Mouse (Mus musculus) T-helper 17 cell (primary cell): ENCODE results near the gene Cdk11b.
"Not testable (repeated sequence)": the region's sequence is repeated elsewhere in the genome, so short reads cannot be mapped to it uniquely, and the experiment has no call there.

ENCODE experiments used
- in situ Hi-C, 2 experiments: fragments of 300-600 bp; cut with MboI, MseI; formaldehyde crosslinking; loops; 1 replicate in 1 of 2; 2 replicates in 1 of 2; pipeline ENCODE4 v1.15.1; 2025; ENCODE audit warnings: high pct_unique_total_duplicates in 2 of 2

Gene Cdk11b

DNA sequence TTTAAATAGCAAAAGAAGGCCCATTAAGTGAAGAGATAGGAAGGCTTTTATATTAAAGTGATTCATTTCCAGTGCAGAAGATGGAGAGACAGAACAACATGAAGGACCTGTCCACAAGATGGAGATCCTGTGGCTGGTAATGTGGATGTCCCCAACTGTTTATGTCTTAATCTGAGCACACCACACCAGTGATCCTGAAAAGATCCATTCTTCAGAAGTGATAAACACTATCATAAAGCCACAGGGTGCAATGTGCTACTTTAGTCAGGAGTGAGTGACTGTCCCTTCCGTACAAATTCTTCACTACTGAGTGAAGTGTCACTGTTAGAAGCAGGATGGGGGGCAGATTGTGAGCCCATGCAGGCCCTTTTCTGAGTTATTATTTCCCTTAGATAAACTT, 21.9 kb upstream of the Cdk11b start:
- in situ Hi-C loops: no loop called here

DNA sequence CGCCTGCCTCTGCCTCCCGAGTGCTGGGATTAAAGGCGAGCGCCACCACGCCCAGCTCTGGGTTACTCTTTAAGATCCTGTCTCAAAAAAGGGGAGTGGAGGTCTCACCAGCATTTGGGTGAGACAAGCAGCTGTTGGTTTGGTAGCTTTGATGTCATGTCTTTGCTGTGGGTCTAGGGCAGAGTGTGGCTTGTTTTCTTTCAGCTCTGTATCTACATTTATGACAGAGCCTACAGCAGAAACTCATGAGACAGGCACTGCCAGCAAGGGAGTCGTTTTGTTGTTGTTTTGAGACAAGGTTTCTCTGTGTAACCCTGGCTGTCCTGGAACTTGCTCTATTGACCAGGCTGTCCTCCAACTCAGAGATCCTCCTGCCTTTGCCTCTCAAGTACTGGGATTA, 20.9 kb upstream of the Cdk11b start:
- in situ Hi-C loops: no loop called here

DNA sequence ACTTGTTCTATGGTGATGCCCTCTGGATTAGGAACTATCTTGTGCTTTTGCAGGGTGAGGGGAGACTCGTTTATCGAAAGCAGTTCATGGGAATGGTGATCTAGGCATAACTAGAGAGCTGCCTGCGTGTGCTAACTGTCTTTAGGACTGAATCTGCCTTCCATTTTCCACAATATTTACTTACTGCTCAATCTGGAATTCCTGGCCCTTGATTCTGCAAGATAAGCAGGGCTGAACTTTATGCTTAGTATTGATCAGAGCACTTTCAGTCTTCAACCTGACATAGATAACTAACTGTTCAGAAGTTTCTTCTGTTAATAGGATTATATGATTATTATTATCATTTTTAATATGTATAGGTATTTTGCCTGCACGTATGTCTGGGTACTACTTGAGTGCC, 19.5 kb upstream of the Cdk11b start:
- in situ Hi-C loops: no loop called here

DNA sequence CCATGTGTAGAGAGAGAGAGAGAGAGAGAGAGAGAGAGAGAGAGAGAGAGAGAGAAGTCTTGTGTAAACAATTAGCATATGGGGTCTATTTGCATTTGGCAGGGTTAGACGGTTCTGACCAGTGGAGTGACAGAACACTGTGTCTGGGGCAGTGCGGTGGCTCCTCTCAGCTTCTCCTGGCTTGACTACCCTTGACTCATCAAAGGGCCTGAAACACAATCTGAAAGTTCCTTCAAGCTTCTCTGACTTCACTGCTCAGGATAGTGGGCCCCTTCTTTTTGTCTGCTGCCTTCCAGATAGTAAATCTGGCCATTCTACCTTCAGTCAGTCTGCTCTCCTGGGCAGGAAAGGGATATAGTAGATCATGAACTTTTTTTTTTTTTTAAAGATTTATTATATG, 17.8 kb upstream of the Cdk11b start:
- in situ Hi-C loops: no loop called here

DNA sequence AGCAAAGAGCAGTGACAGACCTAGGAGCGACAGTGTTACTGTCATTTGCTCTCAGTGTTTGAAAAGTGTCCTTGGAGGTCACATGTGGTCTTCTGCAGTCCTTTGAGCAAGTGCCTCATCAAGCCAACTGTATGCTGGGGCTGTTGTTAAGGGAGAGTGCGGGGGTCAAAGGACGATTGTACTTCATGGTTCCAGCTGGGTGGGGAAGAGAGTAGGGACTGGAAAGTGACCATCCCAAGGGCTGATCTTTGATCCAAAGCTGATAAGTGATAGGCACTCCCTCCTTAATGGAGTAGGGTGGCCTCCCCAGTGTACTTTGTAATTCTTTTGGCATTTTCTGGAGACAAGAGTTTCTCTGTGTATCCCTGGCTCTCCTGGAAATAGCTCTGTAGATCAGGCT, 12.8 kb upstream of the Cdk11b start:
- in situ Hi-C loops: no loop called here

DNA sequence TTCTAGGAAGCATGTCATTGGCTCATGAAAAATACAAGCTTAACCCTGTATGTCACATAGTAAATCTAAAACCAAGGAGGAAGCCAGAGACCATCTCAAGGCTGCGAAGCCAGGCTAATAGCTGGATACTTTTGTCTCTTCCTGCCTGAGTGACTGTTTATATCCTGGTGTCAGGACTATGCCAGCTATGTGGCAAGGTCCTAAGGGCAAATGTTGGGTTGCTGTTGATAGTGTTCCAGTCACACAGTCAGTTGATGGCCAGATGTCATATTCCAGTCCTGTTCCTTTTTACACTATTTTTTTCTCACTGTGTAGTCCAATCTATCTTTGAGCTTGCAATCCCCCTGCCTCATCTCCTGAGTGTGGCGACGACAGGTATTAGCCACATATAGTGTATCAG, 11.4 kb upstream of the Cdk11b start:
- in situ Hi-C loops: no loop called here

DNA sequence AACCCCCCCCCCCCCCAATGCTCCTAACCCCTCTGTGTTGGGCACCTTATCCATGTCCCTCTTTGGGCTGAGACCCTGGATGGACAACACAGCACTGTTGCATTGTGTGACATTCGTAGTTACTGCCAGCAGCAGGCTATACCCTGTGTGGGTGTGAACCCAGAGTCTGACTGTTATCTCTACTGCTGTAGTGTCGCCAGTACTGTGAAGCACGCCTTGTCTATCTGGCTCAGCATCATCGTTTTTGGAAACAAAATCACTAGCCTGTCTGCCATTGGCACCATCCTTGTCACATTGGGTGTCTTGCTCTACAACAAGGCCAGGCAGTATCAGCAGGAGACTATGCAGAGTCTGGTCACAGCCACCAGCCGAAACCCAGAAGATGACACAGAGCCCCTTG, 6.3 kb upstream of the Cdk11b start:
- in situ Hi-C loops: no loop called here

DNA sequence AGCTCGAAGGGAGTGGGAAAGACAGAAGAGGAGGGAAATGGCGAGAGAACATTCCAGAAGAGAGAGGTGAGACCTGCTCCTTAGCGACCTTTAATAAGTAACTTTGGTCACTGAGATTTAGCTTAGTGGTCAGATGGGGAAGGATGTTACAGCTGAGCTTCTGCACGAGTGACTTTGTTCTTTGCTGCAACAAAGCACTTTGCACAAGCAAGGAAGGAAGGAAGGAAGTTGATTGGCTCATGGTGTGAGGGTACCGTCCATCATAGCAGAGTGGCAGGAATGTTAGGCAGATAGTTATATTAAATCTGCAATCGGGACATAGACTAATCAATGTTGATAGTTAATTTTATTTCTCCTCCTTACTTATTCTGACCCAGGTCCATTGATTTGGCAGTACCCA, 5.6 kb downstream of the Cdk11b start:
- in situ Hi-C loops: no loop called here

DNA sequence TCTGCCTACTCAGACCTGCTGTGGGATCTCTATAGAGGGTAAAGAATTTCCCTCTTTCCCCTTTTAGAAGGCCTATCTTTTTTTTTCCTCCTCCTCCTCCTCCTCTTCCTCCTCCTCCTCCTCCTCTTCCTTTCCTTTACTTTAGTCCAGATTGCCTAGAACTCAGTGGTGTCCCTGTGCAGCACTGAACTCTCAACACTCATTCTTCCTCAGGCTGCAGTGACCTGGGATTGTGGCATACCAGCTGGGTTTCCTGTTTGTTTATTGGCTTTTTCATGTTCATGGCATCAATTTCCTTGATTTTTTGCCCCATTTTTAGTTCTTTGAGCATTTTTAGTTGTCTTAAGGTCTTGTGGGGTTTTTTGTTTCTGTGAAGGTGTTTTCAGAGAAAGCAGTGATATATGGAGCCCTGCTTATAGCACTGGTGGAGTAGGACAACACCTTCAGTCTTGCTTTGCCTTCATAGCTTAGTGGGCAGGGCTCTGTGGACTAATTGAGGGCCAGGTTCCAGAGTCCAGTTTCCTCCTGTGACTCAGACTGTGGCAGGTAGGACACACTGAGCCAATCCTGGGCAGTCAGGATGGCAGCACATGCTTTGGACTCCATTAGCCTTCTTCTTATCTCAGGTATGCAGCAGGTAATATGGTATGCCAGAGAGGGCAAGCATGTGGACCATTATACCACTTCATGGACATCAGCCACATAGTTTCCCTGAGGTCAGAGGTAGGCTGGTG, 11.3 kb downstream of the Cdk11b start:
- in situ Hi-C loops: no loop called here

DNA sequence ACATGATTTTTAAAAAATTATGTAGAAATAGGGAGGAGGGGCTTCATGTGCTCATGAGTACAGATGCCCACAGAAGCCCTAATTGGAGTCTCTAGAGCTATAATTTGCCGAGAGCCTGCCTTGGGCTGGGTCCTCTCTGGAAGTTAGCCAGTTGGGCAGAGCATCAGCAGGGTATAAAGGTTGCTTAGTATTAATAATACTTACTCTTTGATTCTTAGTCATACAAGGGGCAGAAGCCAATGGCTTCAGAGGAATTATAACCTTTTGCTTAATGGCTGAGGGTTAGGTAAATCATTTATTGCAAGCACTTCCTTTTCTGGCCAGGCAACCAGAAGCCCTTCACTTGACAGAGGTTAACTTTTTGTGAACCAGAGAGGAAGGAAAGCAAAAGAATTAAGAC, 18.9 kb downstream of the Cdk11b start:
- in situ Hi-C loops: no loop called here

DNA sequence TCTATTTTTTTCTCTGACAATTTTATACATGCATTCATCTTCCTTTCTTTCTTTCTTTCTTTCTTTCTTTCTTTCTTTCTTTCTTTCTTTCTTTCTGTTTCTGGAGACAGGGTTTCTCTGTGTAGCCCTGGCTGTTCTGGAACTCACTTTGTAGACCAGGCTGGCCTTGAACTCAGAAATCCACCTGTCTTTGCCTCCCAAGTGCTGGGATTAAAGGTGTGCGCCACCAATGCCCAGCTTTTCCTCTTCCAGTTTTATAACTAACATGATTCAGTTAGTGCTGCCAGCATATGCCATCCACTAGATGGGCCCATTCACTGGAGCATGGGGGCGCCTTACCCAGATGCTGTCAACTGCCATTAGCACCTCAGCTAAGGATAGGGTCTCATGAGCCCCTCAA, 20.7 kb downstream of the Cdk11b start, which contains the start of gene Gm10563:
TSS of gene Gm10563 (minus strand) at position 101 of the 400 bp plus-strand sequence.
- in situ Hi-C loops: not testable (repeated sequence)

DNA sequence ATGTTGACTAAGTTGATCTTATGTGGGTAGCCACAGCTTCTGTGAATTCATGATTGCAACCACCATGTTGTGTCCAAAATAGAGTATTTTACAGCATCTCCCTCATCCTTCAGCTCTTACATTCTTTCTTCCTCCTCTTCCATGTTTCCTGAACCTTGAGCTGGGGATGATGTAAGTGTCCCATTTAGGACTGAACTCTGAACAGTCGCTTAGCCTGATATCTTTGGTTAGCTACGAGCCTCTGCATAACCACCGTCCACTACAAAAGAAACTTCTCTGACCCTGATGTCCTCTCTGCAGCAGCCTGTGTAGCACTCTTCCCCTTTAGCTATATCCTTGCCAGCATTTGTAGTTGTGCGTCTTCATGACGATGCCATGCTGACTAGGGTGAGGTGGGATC, 21.1 kb downstream of the Cdk11b start:
- in situ Hi-C loops: no loop called here

DNA sequence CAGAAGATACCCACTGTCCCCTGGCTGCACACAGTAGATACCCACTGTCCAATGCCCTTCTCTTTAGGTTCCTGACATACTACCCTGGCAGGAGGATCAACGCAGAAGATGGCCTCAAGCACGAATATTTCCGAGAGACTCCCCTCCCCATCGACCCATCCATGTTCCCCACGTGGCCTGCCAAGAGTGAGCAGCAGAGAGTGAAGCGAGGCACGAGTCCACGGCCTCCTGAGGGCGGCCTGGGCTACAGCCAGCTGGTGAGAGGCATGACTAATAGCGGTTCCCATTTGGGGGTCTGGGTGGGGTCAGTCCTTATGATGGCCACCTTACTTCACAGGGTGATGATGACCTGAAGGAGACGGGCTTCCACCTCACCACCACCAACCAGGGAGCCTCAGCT, 24.7 kb downstream of the Cdk11b start:
- in situ Hi-C loops: no loop called here

DNA sequence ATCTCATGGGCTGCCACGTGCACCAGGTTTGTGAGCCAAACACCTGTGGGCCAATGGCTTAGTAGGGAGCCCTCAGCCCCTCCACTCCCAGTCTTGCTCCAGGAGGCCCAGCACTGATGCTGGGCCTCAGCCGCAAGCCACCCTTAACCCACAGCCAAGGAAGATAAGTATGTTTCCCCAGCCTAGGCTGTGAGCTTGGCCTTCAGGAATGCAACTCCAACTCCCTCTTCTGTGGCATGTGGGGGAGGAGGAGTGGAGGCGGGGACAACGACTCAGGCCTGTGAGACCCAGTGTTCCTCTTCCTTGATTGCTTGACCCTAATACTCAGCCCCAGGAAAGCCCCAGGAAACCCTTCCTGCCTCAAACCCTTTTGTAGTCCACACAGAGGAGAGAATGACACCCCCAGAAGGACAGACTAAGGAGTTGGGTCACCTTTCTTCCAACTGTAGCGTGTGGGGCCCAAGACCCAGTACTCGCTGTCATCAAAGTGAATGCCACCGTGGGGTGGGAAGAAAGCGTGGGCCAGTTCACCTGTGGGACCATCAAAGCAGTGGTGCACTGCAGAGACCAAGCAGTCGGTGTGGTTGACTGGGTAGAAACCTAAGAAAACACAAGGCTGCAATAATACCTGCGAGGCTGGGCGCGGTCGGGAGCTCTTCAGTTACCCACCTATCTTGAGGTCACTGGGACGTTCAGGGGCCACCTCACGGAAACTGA, 27.1 kb downstream of the Cdk11b start:
- in situ Hi-C loops: no loop called here

DNA sequence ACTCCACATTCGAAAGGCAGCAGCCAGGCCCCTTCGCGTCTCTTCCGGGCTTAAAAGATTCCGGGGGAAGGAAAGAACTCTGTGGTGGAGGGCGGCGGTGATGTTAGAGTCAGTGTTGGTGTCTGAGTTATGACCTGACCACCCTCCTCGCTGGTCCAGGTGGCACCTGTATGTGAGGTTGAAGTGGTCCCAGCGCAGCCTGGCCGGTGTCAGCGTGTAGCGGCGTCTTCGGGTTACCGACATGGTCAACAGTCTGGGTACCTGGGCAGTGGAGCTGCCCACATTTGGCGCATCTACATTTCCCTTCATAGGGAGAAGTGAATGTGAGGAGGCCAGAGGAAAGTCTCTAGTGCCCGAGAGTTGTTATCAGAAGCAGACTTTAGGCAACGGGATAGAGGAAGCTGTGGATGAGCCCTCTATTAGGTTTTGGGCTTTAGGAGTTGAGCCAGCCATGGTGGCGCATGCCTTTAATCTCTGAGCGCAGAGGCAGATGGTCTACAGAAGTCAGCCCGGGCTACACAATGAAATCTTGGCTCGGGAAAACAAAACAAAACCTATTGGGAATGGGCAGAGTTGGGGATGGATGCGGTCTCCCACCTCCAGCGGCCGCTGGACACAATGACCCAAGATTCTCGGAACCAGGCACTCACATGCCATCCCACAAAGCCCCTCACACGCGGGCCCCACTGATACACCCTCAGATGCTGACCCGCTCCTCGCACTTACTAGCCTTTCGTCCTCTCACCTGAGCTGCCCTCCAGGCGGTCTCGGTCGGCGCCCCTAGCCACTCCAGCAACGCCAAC, 27.8 kb downstream of the Cdk11b start:
- in situ Hi-C loops: no loop called here

DNA sequence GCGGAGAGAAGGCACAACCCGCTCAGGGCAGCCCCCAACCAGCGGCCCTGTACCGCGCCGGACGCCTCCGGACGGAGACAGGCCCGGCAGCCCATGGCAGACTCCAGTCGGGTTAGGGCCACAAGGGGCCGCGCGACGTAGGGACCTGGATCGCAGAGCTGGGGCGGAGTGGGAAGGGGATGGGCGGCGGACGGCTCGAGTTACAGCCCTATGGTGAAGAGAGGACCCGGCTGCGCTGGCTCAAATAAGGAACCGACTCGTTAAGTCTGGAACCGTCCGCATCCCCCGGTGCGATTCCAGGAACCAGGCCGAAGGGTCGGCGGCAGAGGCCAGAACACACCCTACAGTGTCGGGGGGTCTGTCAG, 28.4 kb downstream of the Cdk11b start, which contains the start of gene Mmp23:
TSS of gene Mmp23 (minus strand) at position 299 of the 365 bp plus-strand sequence.
- in situ Hi-C loops: no loop called here

DNA sequence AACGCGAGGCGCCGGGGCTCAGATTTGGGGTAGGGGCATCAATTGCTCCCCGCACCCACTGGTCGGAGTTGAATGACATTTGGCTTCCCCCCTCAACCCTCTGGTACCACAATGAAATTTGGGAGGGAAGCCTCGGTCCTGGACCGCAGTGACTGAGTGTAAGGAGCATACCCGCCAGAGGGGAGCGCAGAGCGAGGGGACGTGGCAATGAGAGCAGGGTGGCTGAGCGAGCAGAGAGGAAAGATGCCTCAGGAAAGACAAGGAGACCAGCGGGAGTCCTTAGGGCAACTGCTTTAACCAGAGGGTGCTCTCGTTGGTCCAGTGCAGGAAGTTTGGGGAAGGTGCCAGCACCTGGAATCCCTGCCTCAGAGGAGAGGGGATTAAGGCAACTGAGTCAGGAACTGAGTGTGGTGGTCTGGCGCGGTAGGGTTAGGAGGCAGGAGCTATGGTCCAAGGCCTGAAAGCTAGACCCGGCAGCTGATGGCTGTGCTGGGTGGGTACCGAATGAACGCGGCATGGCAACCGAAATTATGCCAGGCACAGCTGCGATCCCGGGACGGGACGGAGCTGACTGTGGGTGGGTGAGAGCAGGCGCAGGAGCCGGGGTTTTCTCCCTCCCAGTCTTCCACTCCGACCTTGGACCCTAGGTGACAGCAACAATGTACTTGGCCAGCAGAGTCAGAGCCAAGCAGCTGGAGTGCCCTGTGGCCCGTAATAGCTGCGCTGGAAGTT, 29.0 kb downstream of the Cdk11b start:
- in situ Hi-C loops: no loop called here

DNA sequence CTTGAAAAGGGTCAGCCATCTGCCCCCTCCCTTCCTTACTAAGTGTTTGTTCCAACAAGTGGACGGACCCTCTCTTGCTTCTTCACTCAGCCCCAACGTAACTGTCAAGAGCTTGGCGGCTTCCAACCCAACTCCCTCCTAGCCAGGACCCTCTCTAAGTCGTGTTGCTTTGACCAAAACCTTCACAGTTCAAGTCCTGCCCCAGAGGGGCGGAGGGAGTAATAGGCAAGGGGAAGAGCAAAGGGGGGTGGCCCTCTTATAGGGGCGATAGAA, 29.5 kb downstream of the Cdk11b start:
- in situ Hi-C loops: no loop called here

DNA sequence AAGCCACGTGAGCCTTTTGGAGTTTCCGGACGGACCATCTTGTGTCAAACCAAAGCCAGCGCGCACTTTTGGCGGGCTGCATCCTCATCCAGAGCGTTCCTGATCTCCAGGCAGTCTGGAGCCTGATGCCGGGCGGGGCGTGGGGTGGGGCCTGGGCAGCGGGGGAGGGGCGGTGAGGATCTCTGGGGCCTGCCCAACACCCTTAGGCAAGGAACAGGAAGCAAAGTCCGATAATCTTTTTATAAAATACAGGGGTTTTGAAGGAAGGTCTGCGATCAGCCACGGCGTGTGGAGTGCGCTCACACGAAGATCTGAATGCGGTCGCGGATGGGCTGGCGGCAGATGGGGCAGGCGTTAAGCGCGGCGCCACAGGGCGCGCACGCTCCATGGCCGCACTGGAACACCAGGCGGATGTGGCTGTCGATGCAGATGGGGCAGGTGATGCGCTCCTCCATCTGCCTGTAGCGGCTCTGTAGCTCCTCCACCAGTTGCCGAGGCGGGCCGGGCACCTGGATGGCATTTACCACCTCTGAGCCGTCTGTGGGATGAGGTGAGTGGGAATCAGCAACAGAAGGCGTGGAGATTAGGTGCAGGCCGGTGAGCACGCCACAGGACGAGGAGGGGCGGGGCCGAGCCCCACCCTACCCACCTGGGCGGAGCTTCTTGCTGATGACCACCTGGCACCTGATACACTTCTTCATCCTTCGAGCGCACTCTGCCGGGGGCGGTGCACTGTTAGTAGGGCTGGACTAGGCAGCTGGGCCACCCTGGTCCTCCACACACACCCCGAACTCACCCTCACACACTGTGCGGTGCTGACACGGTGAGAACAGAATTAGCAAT, 30.0 kb downstream of the Cdk11b start:
- in situ Hi-C loops: loop anchor here in 1 of 2 experiments (5.0 kb wide), 1 partner anchor 38 kb away; the partner anchor contains the start of gene Fndc10

DNA sequence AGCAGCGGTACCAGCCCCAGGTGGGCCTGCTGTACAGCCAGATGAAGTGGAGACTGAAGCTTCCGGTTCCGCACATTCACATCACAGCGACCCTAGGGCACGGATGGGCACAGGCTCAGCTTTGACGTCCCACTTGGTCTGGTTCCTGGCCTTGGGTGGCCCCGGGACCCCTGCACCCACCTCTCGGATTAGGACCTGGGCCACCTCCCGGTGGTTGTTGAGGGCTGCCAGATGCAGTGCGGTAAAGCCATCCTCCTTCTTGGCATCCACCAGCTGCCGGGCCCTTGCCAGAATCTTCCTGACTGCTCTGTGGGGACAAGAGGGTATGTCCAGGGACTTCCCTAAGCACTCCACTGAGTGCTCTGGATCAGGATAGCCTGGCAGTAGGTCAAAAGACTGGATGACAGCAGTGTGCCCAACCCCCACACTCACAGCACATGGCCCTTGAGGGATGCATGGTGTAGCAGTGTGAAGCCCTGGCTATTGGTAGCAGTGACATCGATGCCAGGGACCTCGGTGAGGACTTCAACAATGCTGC, 31.6 kb downstream of the Cdk11b start:
- in situ Hi-C loops: loop anchor here in 1 of 2 experiments (5.0 kb wide), 1 partner anchor 36 kb away; the partner anchor contains the start of gene Fndc10
